Mouse (Mus musculus): ENCODE data around the gene Adgrg1. TPM values are rescaled to one million over a fixed set of nuclear protein-coding genes. Genes with fewer than 3 reads are reported as not detected.

Gene Adgrg1
- polyA plus RNA-seq, 1 experiment: 63.8 TPM

GRCm38 (mm10) chr8:94952086-94952485 is 22.5 kb upstream of the Adgrg1 start:
- Histone ChIP-seq H3K4me1 (ENCODE audit: control insufficient read depth, insufficient read depth, low read length) (no peaks in the 10 kb centered on the region), H3K27ac (ENCODE audit: insufficient read depth, low read length) (no peak overlapping the region), H3K4me3 (ENCODE audit: insufficient read depth, low read length) (no peak overlapping the region)
- TF ChIP-seq POLR2A (IDR thresholded peaks at IDR 0.05; ENCODE audit: extremely low read depth, insufficient read depth, low read length): no peak
- no peak for TF ChIP-seq CTCF (IDR thresholded peaks at IDR 0.05; ENCODE audit: extremely low read depth, insufficient read depth, low read length)

GRCm38 (mm10) chr8:94953624-94954367 is 20.8 kb upstream of the Adgrg1 start:
- Histone ChIP-seq H3K4me1 (ENCODE audit: control insufficient read depth, insufficient read depth, low read length) (no peaks in the 10 kb centered on the region), H3K27ac (ENCODE audit: insufficient read depth, low read length) (no peak overlapping the region), H3K4me3 (ENCODE audit: insufficient read depth, low read length) (no peak overlapping the region)
- TF ChIP-seq CTCF (IDR thresholded peaks at IDR 0.05; ENCODE audit: extremely low read depth, insufficient read depth, low read length): no peak
- TF ChIP-seq POLR2A (IDR thresholded peaks at IDR 0.05; ENCODE audit: extremely low read depth, insufficient read depth, low read length): no peak

- TF ChIP-seq POLR2A (IDR thresholded peaks at IDR 0.05; ENCODE audit: extremely low read depth, insufficient read depth, low read length) (no peak), CTCF (IDR thresholded peaks at IDR 0.05; ENCODE audit: extremely low read depth, insufficient read depth, low read length) (no peak)
- H3K27ac ChIP-seq (ENCODE audit: insufficient read depth, low read length): no peak overlapping the region
- no peaks in the 10 kb centered on the region for H3K4me1 ChIP-seq (ENCODE audit: control insufficient read depth, insufficient read depth, low read length)
- no peak overlapping the region for H3K4me3 ChIP-seq (ENCODE audit: insufficient read depth, low read length)
These were observed 20.2 kb upstream of the Adgrg1 start for GRCm38 (mm10) chr8:94954368-94954737.

- no peaks in the 10 kb centered on the region for H3K4me1 ChIP-seq (ENCODE audit: control insufficient read depth, insufficient read depth, low read length)
- no peak overlapping the region for H3K4me3 ChIP-seq (ENCODE audit: insufficient read depth, low read length)
- H3K27ac ChIP-seq (ENCODE audit: insufficient read depth, low read length): no peak overlapping the region
- TF ChIP-seq POLR2A (IDR thresholded peaks at IDR 0.05; ENCODE audit: extremely low read depth, insufficient read depth, low read length) (no peak), CTCF (IDR thresholded peaks at IDR 0.05; ENCODE audit: extremely low read depth, insufficient read depth, low read length) (peak; percentile 53)
These were observed 19.4 kb upstream of the Adgrg1 start for GRCm38 (mm10) chr8:94954921-94955758.

GRCm38 (mm10) chr8:94956078-94956574 is 18.4 kb upstream of the Adgrg1 start:
- no peak overlapping the region for H3K4me3 ChIP-seq (ENCODE audit: insufficient read depth, low read length)
- no peak overlapping the region for H3K27ac ChIP-seq (ENCODE audit: insufficient read depth, low read length)
- H3K4me1 ChIP-seq (ENCODE audit: control insufficient read depth, insufficient read depth, low read length): no peaks in the 10 kb centered on the region
- TF ChIP-seq POLR2A (IDR thresholded peaks at IDR 0.05; ENCODE audit: extremely low read depth, insufficient read depth, low read length): no peak
- TF ChIP-seq CTCF (IDR thresholded peaks at IDR 0.05; ENCODE audit: extremely low read depth, insufficient read depth, low read length): no peak

- Histone ChIP-seq H3K4me3 (ENCODE audit: insufficient read depth, low read length) (no peak overlapping the region), H3K27ac (ENCODE audit: insufficient read depth, low read length) (no peak overlapping the region), H3K4me1 (ENCODE audit: control insufficient read depth, insufficient read depth, low read length) (no peaks in the 10 kb centered on the region)
- TF ChIP-seq POLR2A (IDR thresholded peaks at IDR 0.05; ENCODE audit: extremely low read depth, insufficient read depth, low read length): no peak
- TF ChIP-seq CTCF (IDR thresholded peaks at IDR 0.05; ENCODE audit: extremely low read depth, insufficient read depth, low read length): no peak
These were observed 12.3 kb upstream of the Adgrg1 start for GRCm38 (mm10) chr8:94962201-94962600.

GRCm38 (mm10) chr8:94964828-94965227 is 9.7 kb upstream of the Adgrg1 start:
- no peaks in the 10 kb centered on the region for H3K4me1 ChIP-seq (ENCODE audit: control insufficient read depth, insufficient read depth, low read length)
- TF ChIP-seq CTCF (IDR thresholded peaks at IDR 0.05; ENCODE audit: extremely low read depth, insufficient read depth, low read length) (no peak), POLR2A (IDR thresholded peaks at IDR 0.05; ENCODE audit: extremely low read depth, insufficient read depth, low read length) (no peak)
- no peak overlapping the region for H3K27ac ChIP-seq (ENCODE audit: insufficient read depth, low read length)
- H3K4me3 ChIP-seq (ENCODE audit: insufficient read depth, low read length): no peak overlapping the region

GRCm38 (mm10) chr8:94966578-94966977 is 8.0 kb upstream of the Adgrg1 start:
- TF ChIP-seq CTCF (IDR thresholded peaks at IDR 0.05; ENCODE audit: extremely low read depth, insufficient read depth, low read length) (peak; percentile 57), POLR2A (IDR thresholded peaks at IDR 0.05; ENCODE audit: extremely low read depth, insufficient read depth, low read length) (no peak)
- Histone ChIP-seq H3K4me3 (ENCODE audit: insufficient read depth, low read length) (no peak overlapping the region), H3K27ac (ENCODE audit: insufficient read depth, low read length) (no peak overlapping the region), H3K4me1 (ENCODE audit: control insufficient read depth, insufficient read depth, low read length) (no peaks in the 10 kb centered on the region)

GRCm38 (mm10) chr8:94967071-94967470 is 7.5 kb upstream of the Adgrg1 start:
- TF ChIP-seq POLR2A (IDR thresholded peaks at IDR 0.05; ENCODE audit: extremely low read depth, insufficient read depth, low read length): no peak
- TF ChIP-seq CTCF (IDR thresholded peaks at IDR 0.05; ENCODE audit: extremely low read depth, insufficient read depth, low read length): no peak
- H3K4me3 ChIP-seq (ENCODE audit: insufficient read depth, low read length): no peak overlapping the region
- no peak overlapping the region for H3K27ac ChIP-seq (ENCODE audit: insufficient read depth, low read length)
- no peaks in the 10 kb centered on the region for H3K4me1 ChIP-seq (ENCODE audit: control insufficient read depth, insufficient read depth, low read length)
